Comparison of ENCODE assay signal across 12 mouse cellular contexts in genomic region chr1:135378576-135378975, GRCm38 (mm10). TPM values are rescaled to one million over a fixed set of nuclear protein-coding genes. Genes with fewer than 3 reads are reported as not detected.
DNase-seq lines count a peak whose midpoint lies in the region; ATAC-seq and TF ChIP-seq lines count a peak whose summit lies in the region.
"Had no signal": no experiment of that assay in that cellular context is flagged by ENCODE, and none has a peak within 500 bp of the region (broad histone marks: within the 10 kb centered on the region; RNA-seq: fewer than 3 reads in every experiment).

No protein-coding gene starts in this region.

- DNase-seq in cerebellum, adult 9-10 months: peak; percentile 29
- no peak for DNase-seq in cerebellum, postnatal 4 days (ENCODE audit: low spot score in 2 of 2)
- DNase-seq in right cerebral cortex, adult 18-20 months: peak; percentile 78
- DNase-seq in right cerebral cortex, postnatal 4 days: no peak
- DNase-seq in heart, postnatal 0 days (ENCODE audit: low spot score): peak; percentile 66
- no peak for DNase-seq in stomach, postnatal 0 days (ENCODE audit: low spot score)
- DNase-seq in embryo, embryonic 9.5 days (ENCODE audit: extremely low spot score): no peak
- no peak for DNase-seq in midbrain, embryonic 10.5 days (ENCODE audit: low spot score)

- 14% methylated on average over 9 of the region's 9 CpGs for WGBS in heart, postnatal 0 days
- 44% methylated on average over 9 of the region's 9 CpGs for WGBS in stomach, postnatal 0 days
- 73% methylated on average over 9 of the region's 9 CpGs for WGBS in midbrain, embryonic 10.5 days

- peak; percentile 70 for ATAC-seq in heart, postnatal 0 days (ENCODE audit: insufficient read depth, low read depth)
- ATAC-seq in stomach, postnatal 0 days (ENCODE audit: low FRiP score, low TSS enrichment): no peak
- ATAC-seq: intestine, postnatal 0 days; midbrain, embryonic 15.5 days had no signal

- no peak for TF ChIP-seq CTCF in heart, postnatal 0 days (IDR thresholded peaks at IDR 0.05; ENCODE audit: low read depth)
- no peak for TF ChIP-seq CTCF in stomach, postnatal 0 days (IDR thresholded peaks at IDR 0.05; ENCODE audit: low read depth)

- H3K27ac ChIP-seq in heart, postnatal 0 days (ENCODE audit: low read depth): peak overlapping the region; percentile 78
- no peak overlapping the region for H3K27ac ChIP-seq in stomach, postnatal 0 days (replicated peaks)
- no peak overlapping the region for H3K27ac ChIP-seq in midbrain, embryonic 10.5 days (replicated peaks)
- H3K27ac ChIP-seq: embryonic facial prominence, embryonic 13.5 days; midbrain, embryonic 15.5 days had no signal

- no peaks in the 10 kb centered on the region for H3K27me3 ChIP-seq in heart, postnatal 0 days (ENCODE audit: control insufficient read depth, insufficient read depth, low read length)
- H3K27me3 ChIP-seq in stomach, postnatal 0 days (ENCODE audit: control insufficient read depth, insufficient read depth, low read length): no peaks in the 10 kb centered on the region
- H3K27me3 ChIP-seq in midbrain, embryonic 10.5 days (ENCODE audit: low read depth, poor library complexity, severe bottlenecking): no peaks in the 10 kb centered on the region
- H3K27me3 ChIP-seq: embryonic facial prominence, embryonic 13.5 days; midbrain, embryonic 15.5 days had no signal

- 0 out of 2 replicates have a peak overlapping the region, but pooled peaks have one; percentile 7 for H3K9ac ChIP-seq in heart, postnatal 0 days (replicated peaks; ENCODE audit: low read depth, low read length)
- H3K9ac ChIP-seq in stomach, postnatal 0 days (ENCODE audit: low read length): peak overlapping the region; percentile 23; the same call in 1 of the 2 replicates
- H3K9ac ChIP-seq: embryonic facial prominence, embryonic 13.5 days; midbrain, embryonic 15.5 days had no signal

- peaks cover 15% of the 10 kb centered on the region for H3K36me3 ChIP-seq in heart, postnatal 0 days (replicated peaks; ENCODE audit: control insufficient read depth, insufficient read depth, low read length)
- H3K36me3 ChIP-seq in stomach, postnatal 0 days (ENCODE audit: control insufficient read depth, insufficient read depth, low read length): no peaks in the 10 kb centered on the region
- peaks cover 24% of the 10 kb centered on the region for H3K36me3 ChIP-seq in midbrain, embryonic 10.5 days

- H3K9me3 ChIP-seq in heart, postnatal 0 days (replicated peaks; ENCODE audit: control insufficient read depth, low read length): no peaks in the 10 kb centered on the region
- H3K9me3 ChIP-seq in stomach, postnatal 0 days (ENCODE audit: control insufficient read depth, low read length): no peaks in the 10 kb centered on the region
- H3K9me3 ChIP-seq in midbrain, embryonic 10.5 days (replicated peaks): no peaks in the 10 kb centered on the region
- H3K9me3 ChIP-seq: embryonic facial prominence, embryonic 13.5 days; midbrain, embryonic 15.5 days had no signal

- TF ChIP-seq EP300 in heart, postnatal 0 days (IDR thresholded peaks at IDR 0.05; ENCODE audit: low read depth): no peak
- TF ChIP-seq EP300 in stomach, postnatal 0 days (optimal IDR thresholded peaks at IDR 0.05): no peak

- peaks cover 33% of the 10 kb centered on the region for H3K4me1 ChIP-seq in heart, postnatal 0 days (ENCODE audit: control insufficient read depth, insufficient read depth)
- H3K4me1 ChIP-seq in stomach, postnatal 0 days (replicated peaks; ENCODE audit: control insufficient read depth, insufficient read depth): peaks cover 2% of the 10 kb centered on the region; the same call in 1 of the 2 replicates
- peaks cover 20% of the 10 kb centered on the region for H3K4me1 ChIP-seq in midbrain, embryonic 10.5 days

- H3K4me3 ChIP-seq in heart, postnatal 0 days (ENCODE audit: low read depth, low read length): no peak overlapping the region
- no peak overlapping the region for H3K4me3 ChIP-seq in stomach, postnatal 0 days (ENCODE audit: low read depth, low read length)
- H3K4me3 ChIP-seq in midbrain, embryonic 10.5 days: no peak overlapping the region
- H3K4me3 ChIP-seq: embryonic facial prominence, embryonic 13.5 days; midbrain, embryonic 15.5 days had no signal

- H3K4me2 ChIP-seq in heart, postnatal 0 days (ENCODE audit: low read depth, low read length): peak overlapping the region; percentile 41
- no peak overlapping the region for H3K4me2 ChIP-seq in stomach, postnatal 0 days (replicated peaks; ENCODE audit: low read depth)
- H3K4me2 ChIP-seq: embryonic facial prominence, embryonic 13.5 days; midbrain, embryonic 15.5 days had no signal

RNA-seq across cellular contexts. Expression of gene Shisa4, which starts 3.5 kb away (rescaled TPM):
- 13.8 and 30.7 TPM in 2 replicates for total RNA-seq in heart, postnatal 0 days (2014; rRNA removed; ENCODE audit: low replicate concordance)
- 21.0 and 26.0 TPM in 2 replicates for polyA plus RNA-seq in heart, postnatal 0 days (2015; fragmentation: Nextera tagmentation; extraction: Ambion mirVana)
- polyA plus RNA-seq in stomach, postnatal 0 days (2015; fragmentation: Nextera tagmentation; extraction: Ambion mirVana): 23.2 and 25.0 TPM in 2 replicates
- 66.3 and 81.3 TPM in 2 replicates for polyA plus RNA-seq in midbrain, embryonic 10.5 days (2016; fragmentation: Nextera tagmentation; extraction: Ambion mirVana)
- total RNA-seq: MEL had no signal

RNA-seq across cellular contexts. Expression of gene Ipo9, which starts 51.7 kb away (rescaled TPM):
- total RNA-seq in heart, postnatal 0 days (2014; rRNA removed; ENCODE audit: low replicate concordance): 41.0 and 67.8 TPM in 2 replicates
- polyA plus RNA-seq in heart, postnatal 0 days (2015; fragmentation: Nextera tagmentation; extraction: Ambion mirVana): 27.7 and 32.3 TPM in 2 replicates
- 23.5 and 24.7 TPM in 2 replicates for polyA plus RNA-seq in stomach, postnatal 0 days (2015; fragmentation: Nextera tagmentation; extraction: Ambion mirVana)
- polyA plus RNA-seq in midbrain, embryonic 10.5 days (2016; fragmentation: Nextera tagmentation; extraction: Ambion mirVana): 179 and 191 TPM in 2 replicates

RNA-seq across cellular contexts. Expression of gene Lmod1, which starts 54.0 kb away (rescaled TPM):
- total RNA-seq in heart, postnatal 0 days (2014; rRNA removed; ENCODE audit: low replicate concordance): 1.1 and 7.5 TPM in 2 replicates
- polyA plus RNA-seq in heart, postnatal 0 days (2015; fragmentation: Nextera tagmentation; extraction: Ambion mirVana): 1.3 TPM in 2 replicates
- polyA plus RNA-seq in stomach, postnatal 0 days (2015; fragmentation: Nextera tagmentation; extraction: Ambion mirVana): 19.5 and 22.4 TPM in 2 replicates
- polyA plus RNA-seq in midbrain, embryonic 10.5 days (2016; fragmentation: Nextera tagmentation; extraction: Ambion mirVana): 0.46 and 0.62 TPM in 2 replicates
- total RNA-seq: MEL had no signal

Comparison
In these comparisons a context has a peak if more than half of its experiments do, and no peak if none do; other contexts are left out.
1. DNase-seq: peak in cerebellum, adult 9-10 months (single experiment), right cerebral cortex, adult 18-20 months (single experiment) and heart, postnatal 0 days (single experiment); none in cerebellum, postnatal 4 days (0 of 2), right cerebral cortex, postnatal 4 days (single experiment), stomach, postnatal 0 days (single experiment), embryo, embryonic 9.5 days (single experiment) and midbrain, embryonic 10.5 days (single experiment).